Mouse (Mus musculus) lung, embryonic 16.5 days (tissue): Measurements from ENCODE around the gene 2610528A11Rik. TPM values are rescaled to one million over a fixed set of nuclear protein-coding genes. Genes with fewer than 3 reads are reported as not detected.
A peak's percentile ranks its signal among the peaks of the same experiment; 100 is the strongest.

ENCODE experiments used
- ATAC-seq: fragments of 200-750 bp; cut with Nextera tagmentation; 2 replicates; pipeline ENCODE4 v1.8.0; 2017; ENCODE audit warnings: low read depth, mild to moderate bottlenecking, moderate library complexity
- H3K27ac ChIP-seq: fragments of 300-500 bp; sonication (generic); 2 replicates; pipeline ENCODE4 v1.5.1; 2014; ENCODE audit warnings: mild to moderate bottlenecking, control low read depth, low read length
- H3K27me3 ChIP-seq: fragments of 300-500 bp; sonication (generic); 2 replicates; pipeline ENCODE4 v1.6.1; 2014; ENCODE audit warnings: low read depth, low read length, mixed read lengths; ENCODE audit not compliant: control insufficient read depth, insufficient read depth
- H3K36me3 ChIP-seq: fragments of 300-500 bp; sonication (generic); 2 replicates; pipeline ENCODE4 v1.6.1; 2014; ENCODE audit warnings: low read length; ENCODE audit not compliant: control insufficient read depth, insufficient read depth
- H3K4me1 ChIP-seq: fragments of 300-500 bp; sonication (generic); replicated peaks from 2 replicates; pipeline ENCODE4 v1.6.1; 2014; ENCODE audit warnings: low read length, mixed read lengths; ENCODE audit not compliant: control insufficient read depth, insufficient read depth
- H3K4me2 ChIP-seq: fragments of 300-500 bp; sonication (generic); 2 replicates; pipeline ENCODE4 v1.6.1; 2014; ENCODE audit warnings: low read depth, low read length, control low read depth
- H3K4me3 ChIP-seq: fragments of 300-500 bp; sonication (generic); 2 replicates; pipeline ENCODE4 v1.5.1; 2014; ENCODE audit warnings: mild to moderate bottlenecking, low read length, control low read depth
- H3K9ac ChIP-seq: fragments of 300-500 bp; sonication (generic); 2 replicates; pipeline ENCODE4 v1.6.1; 2014; ENCODE audit warnings: low read length, control low read depth
- H3K9me3 ChIP-seq: fragments of 300-500 bp; sonication (generic); 2 replicates; pipeline ENCODE4 v1.6.1; 2016; ENCODE audit warnings: low read length; ENCODE audit not compliant: control insufficient read depth
- WGBS: fragments of 180-500 bp; shearing (Covaris S2); extraction: QIAGEN DNeasy Blood & Tissue Kit; methylation state at CpG from one replicate; pipeline ENCODE4 v1.1.7; 2014; 5-methylcytosine and 5-hydroxymethylcytosine counted together
- polyA plus RNA-seq: library from polyadenylated mRNA; unstranded; fragments of >200 nt; fragmentation: Nextera tagmentation; extraction: Ambion mirVana; gene quantifications from 2 replicates; pipeline ENCODE4 v1.2.1, GENCODE M21; 2015

2610528A11Rik gene
- polyA plus RNA-seq, 1 experiment from 2014 or later = 0.55 TPM

- WGBS = 30% methylated on average over 5 of the region's 5 CpGs
- Histone ChIP-seq H3K4me1 (no peaks in the 10 kb centered on the region), H3K27me3 (no peaks in the 10 kb centered on the region), H3K27ac (no peak overlapping the region), H3K4me3 (no peak overlapping the region), H3K4me2 (no peak overlapping the region), H3K9ac (no peak overlapping the region), H3K9me3 (no peaks in the 10 kb centered on the region), H3K36me3 (no peaks in the 10 kb centered on the region)
- peak; percentile 69; the same call in 1 of the 2 replicates for ATAC-seq
These were observed 9.1 kb downstream of the 2610528A11Rik start for GRCm38 (mm10) chr14:37104747-37105146.

- no peaks in the 10 kb centered on the region for H3K36me3 ChIP-seq
- ATAC-seq = no peak
- no peak overlapping the region for H3K27ac ChIP-seq
- H3K9ac ChIP-seq = no peak overlapping the region
- no peak overlapping the region for H3K4me2 ChIP-seq
- no peaks in the 10 kb centered on the region for H3K4me1 ChIP-seq
- no peak overlapping the region for H3K4me3 ChIP-seq
- 64% methylated on average over 3 of the region's 3 CpGs for WGBS
- no peaks in the 10 kb centered on the region for H3K9me3 ChIP-seq
- peaks cover 13% of the 10 kb centered on the region; the same call in 1 of the 2 replicates for H3K27me3 ChIP-seq
These were observed 11.3 kb downstream of the 2610528A11Rik start for GRCm38 (mm10) chr14:37102484-37102883.

- peaks cover 19% of the 10 kb centered on the region; the same call in 1 of the 2 replicates for H3K27me3 ChIP-seq
- 45% methylated on average over 5 of the region's 5 CpGs for WGBS
- no peak overlapping the region for H3K4me2 ChIP-seq
- H3K9ac ChIP-seq = no peak overlapping the region
- H3K4me1 ChIP-seq = no peaks in the 10 kb centered on the region
- H3K9me3 ChIP-seq = no peaks in the 10 kb centered on the region
- H3K4me3 ChIP-seq = no peak overlapping the region
- no peak overlapping the region for H3K27ac ChIP-seq
- ATAC-seq = no peak
- H3K36me3 ChIP-seq = no peaks in the 10 kb centered on the region
These were observed 12.3 kb downstream of the 2610528A11Rik start for GRCm38 (mm10) chr14:37101531-37101930.

- H3K9ac ChIP-seq = no peak within 1 kb of the TSS
- no peaks in the 10 kb centered on the region for H3K36me3 ChIP-seq
- no peaks in the 10 kb centered on the region for H3K9me3 ChIP-seq
- WGBS = under 1% methylated on average over 29 of the region's 30 CpGs
- no peaks in the 10 kb centered on the region for H3K4me1 ChIP-seq
- peaks cover 19% of the 10 kb centered on the region; the same call in 1 of the 2 replicates for H3K27me3 ChIP-seq
- H3K4me2 ChIP-seq = peak within 1 kb of the TSS; percentile 38
- no peak within 1 kb of the TSS for H3K27ac ChIP-seq
- no peak for ATAC-seq
- peak within 1 kb of the TSS; percentile 19 for H3K4me3 ChIP-seq
These were observed 15.8 kb downstream of the 2610528A11Rik start, which contains the start of gene Cdhr1 for GRCm38 (mm10) chr14:37097956-37098530. TSS of gene Cdhr1 (minus strand) at chr14:37098347.

- no peak overlapping the region for H3K4me3 ChIP-seq
- no peaks in the 10 kb centered on the region for H3K36me3 ChIP-seq
- H3K27me3 ChIP-seq = peaks cover 19% of the 10 kb centered on the region; the same call in 1 of the 2 replicates
- WGBS = 59% methylated on average over 4 of the region's 4 CpGs
- no peak overlapping the region for H3K27ac ChIP-seq
- ATAC-seq = no peak
- no peak overlapping the region for H3K9ac ChIP-seq
- H3K9me3 ChIP-seq = no peaks in the 10 kb centered on the region
- H3K4me2 ChIP-seq = no peak overlapping the region
- no peaks in the 10 kb centered on the region for H3K4me1 ChIP-seq
These were observed 18.3 kb downstream of the 2610528A11Rik start for GRCm38 (mm10) chr14:37095556-37095955.

GRCm38 (mm10) chr14:37094436-37094835, 19.4 kb downstream of the 2610528A11Rik start:
- no peaks in the 10 kb centered on the region for H3K4me1 ChIP-seq
- peaks cover 19% of the 10 kb centered on the region; the same call in 1 of the 2 replicates for H3K27me3 ChIP-seq
- H3K9ac ChIP-seq = no peak overlapping the region
- no peak overlapping the region for H3K4me2 ChIP-seq
- H3K4me3 ChIP-seq = no peak overlapping the region
- ATAC-seq = no peak
- H3K36me3 ChIP-seq = no peaks in the 10 kb centered on the region
- no peaks in the 10 kb centered on the region for H3K9me3 ChIP-seq
- WGBS = 61% methylated on average over 6 of the region's 6 CpGs
- no peak overlapping the region for H3K27ac ChIP-seq

- Histone ChIP-seq H3K4me3 (no peak overlapping the region), H3K27ac (no peak overlapping the region), H3K4me1 (no peaks in the 10 kb centered on the region), H3K36me3 (no peaks in the 10 kb centered on the region), H3K27me3 (no peaks in the 10 kb centered on the region), H3K4me2 (no peak overlapping the region), H3K9ac (no peak overlapping the region), H3K9me3 (no peaks in the 10 kb centered on the region)
- 26% methylated on average over 4 of the region's 4 CpGs for WGBS
- ATAC-seq = no peak
These were observed 30.1 kb downstream of the 2610528A11Rik start for GRCm38 (mm10) chr14:37083755-37084154.

GRCm38 (mm10) chr14:37080724-37081123, 33.1 kb downstream of the 2610528A11Rik start:
- H3K4me1 ChIP-seq = no peaks in the 10 kb centered on the region
- H3K4me3 ChIP-seq = no peak overlapping the region
- no peaks in the 10 kb centered on the region for H3K27me3 ChIP-seq
- H3K4me2 ChIP-seq = no peak overlapping the region
- H3K9me3 ChIP-seq = no peaks in the 10 kb centered on the region
- H3K36me3 ChIP-seq = no peaks in the 10 kb centered on the region
- no peak for ATAC-seq
- no peak overlapping the region for H3K27ac ChIP-seq
- H3K9ac ChIP-seq = no peak overlapping the region
- 63% methylated on average over 1 of the region's 1 CpGs for WGBS

- Histone ChIP-seq H3K9ac (no peak overlapping the region), H3K4me2 (no peak overlapping the region), H3K27ac (no peak overlapping the region), H3K27me3 (no peaks in the 10 kb centered on the region), H3K36me3 (no peaks in the 10 kb centered on the region), H3K4me1 (no peaks in the 10 kb centered on the region), H3K9me3 (no peaks in the 10 kb centered on the region), H3K4me3 (no peak overlapping the region)
- ATAC-seq = no peak
- 18% methylated on average over 9 of the region's 9 CpGs for WGBS
These were observed 45.3 kb downstream of the 2610528A11Rik start for GRCm38 (mm10) chr14:37068516-37068915.
